Mouse (Mus musculus) liver, embryonic 15.5 days (tissue): ENCODE data around the gene Dph7. TPM values are rescaled to one million over a fixed set of nuclear protein-coding genes. Genes with fewer than 3 reads are reported as not detected.
"Not testable (repeated sequence)": the region's sequence is repeated elsewhere in the genome, so short reads cannot be mapped to it uniquely, and the experiment has no call there.

Experiments
- ATAC-seq: fragments of 200-750 bp; cut with Nextera tagmentation; 2 replicates; pipeline ENCODE4 v1.8.0; 2017; ENCODE audit warnings: moderate number of reproducible peaks, mild to moderate bottlenecking, moderate library complexity; ENCODE audit not compliant: insufficient read depth
- H3K27ac ChIP-seq: fragments of 300-500 bp; sonication (generic); replicated peaks from 2 replicates; pipeline ENCODE4 v1.5.1; 2015; ENCODE audit warnings: mild to moderate bottlenecking, inconsistent platforms
- H3K27me3 ChIP-seq: fragments of 300-500 bp; sonication (generic); 2 replicates; pipeline ENCODE4 v1.6.1; 2015; ENCODE audit warnings: mild to moderate bottlenecking, inconsistent platforms
- H3K36me3 ChIP-seq: fragments of 300-500 bp; sonication (generic); replicated peaks from 2 replicates; pipeline ENCODE4 v1.6.1; 2015; ENCODE audit warnings: moderate library complexity, mild to moderate bottlenecking, inconsistent platforms
- H3K4me1 ChIP-seq: fragments of 300-500 bp; sonication (generic); replicated peaks from 2 replicates; pipeline ENCODE4 v1.6.1; 2015; ENCODE audit warnings: inconsistent platforms
- H3K4me2 ChIP-seq: fragments of 300-500 bp; sonication (generic); 2 replicates; pipeline ENCODE4 v1.6.1; 2015; ENCODE audit warnings: moderate library complexity, mild to moderate bottlenecking, inconsistent platforms
- H3K4me3 ChIP-seq: fragments of 300-500 bp; sonication (generic); replicated peaks from 2 replicates; pipeline ENCODE4 v1.5.1; 2015; ENCODE audit warnings: mild to moderate bottlenecking, inconsistent platforms
- H3K9ac ChIP-seq: fragments of 300-500 bp; sonication (generic); 2 replicates; pipeline ENCODE4 v1.6.1; 2015; ENCODE audit warnings: moderate library complexity, mild to moderate bottlenecking, inconsistent platforms
- H3K9me3 ChIP-seq: fragments of 300-500 bp; sonication (generic); replicated peaks from 2 replicates; pipeline ENCODE4 v1.6.1; 2016; ENCODE audit warnings: inconsistent platforms
- WGBS: fragments of 180-500 bp; shearing (Covaris S2); methylation state at CpG from one replicate; pipeline ENCODE4 v1.1.7; 2015; ENCODE audit warnings: mixed read lengths; ENCODE audit not compliant: insufficient replicate concordance; 5-methylcytosine and 5-hydroxymethylcytosine counted together
- polyA plus RNA-seq: library from polyadenylated mRNA; unstranded; fragments of >200 nt; fragmentation: Nextera tagmentation; extraction: Ambion mirVana; gene quantifications from 2 replicates; pipeline ENCODE4 v1.2.1, GENCODE M21; 2015

Dph7 gene
- polyA plus RNA-seq, 1 experiment from 2014 or later = 8.0 TPM

DNA sequence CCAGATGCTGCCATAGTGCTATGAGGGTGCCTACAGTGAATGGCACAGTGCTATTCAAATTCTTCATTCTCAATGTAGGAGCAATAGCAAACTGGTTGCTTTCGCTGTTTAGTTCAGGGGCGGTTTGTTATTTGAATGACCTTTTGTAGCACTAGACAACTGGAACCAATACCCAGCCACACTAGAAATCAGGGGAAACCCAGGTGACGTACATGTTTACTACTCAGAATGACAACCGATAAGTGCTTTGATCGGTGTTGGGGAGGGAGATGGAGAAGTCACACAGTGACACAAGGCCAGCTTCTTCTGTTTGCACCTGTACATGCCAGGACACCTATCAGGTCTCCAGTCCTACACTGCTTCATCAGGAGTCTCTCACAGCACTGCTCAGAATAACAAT, 32.6 kb upstream of the Dph7 start:
- no peak overlapping the region for H3K27ac ChIP-seq
- no peaks in the 10 kb centered on the region for H3K9me3 ChIP-seq
- WGBS = 79% methylated on average over 5 of the region's 5 CpGs
- H3K9ac ChIP-seq = no peak overlapping the region
- peaks cover 19% of the 10 kb centered on the region for H3K4me1 ChIP-seq
- no peak overlapping the region for H3K4me2 ChIP-seq
- no peak for ATAC-seq
- H3K4me3 ChIP-seq = no peak overlapping the region
- no peaks in the 10 kb centered on the region for H3K36me3 ChIP-seq
- H3K27me3 ChIP-seq = no peaks in the 10 kb centered on the region

GRCm38 (mm10) chr2:24934441-24934963, 27.7 kb upstream of the Dph7 start:
- WGBS = 5% methylated on average over 19 of the region's 19 CpGs
- Histone ChIP-seq H3K4me1 (peaks cover 26% of the 10 kb centered on the region), H3K36me3 (no peaks in the 10 kb centered on the region), H3K27me3 (peaks cover 21% of the 10 kb centered on the region), H3K9me3 (no peaks in the 10 kb centered on the region), H3K4me2 (peak overlapping the region; percentile 100), H3K27ac (peak overlapping the region; percentile 88), H3K4me3 (peak overlapping the region; percentile 79), H3K9ac (peak overlapping the region; percentile 74)
- ATAC-seq = peak; percentile 70

DNA sequence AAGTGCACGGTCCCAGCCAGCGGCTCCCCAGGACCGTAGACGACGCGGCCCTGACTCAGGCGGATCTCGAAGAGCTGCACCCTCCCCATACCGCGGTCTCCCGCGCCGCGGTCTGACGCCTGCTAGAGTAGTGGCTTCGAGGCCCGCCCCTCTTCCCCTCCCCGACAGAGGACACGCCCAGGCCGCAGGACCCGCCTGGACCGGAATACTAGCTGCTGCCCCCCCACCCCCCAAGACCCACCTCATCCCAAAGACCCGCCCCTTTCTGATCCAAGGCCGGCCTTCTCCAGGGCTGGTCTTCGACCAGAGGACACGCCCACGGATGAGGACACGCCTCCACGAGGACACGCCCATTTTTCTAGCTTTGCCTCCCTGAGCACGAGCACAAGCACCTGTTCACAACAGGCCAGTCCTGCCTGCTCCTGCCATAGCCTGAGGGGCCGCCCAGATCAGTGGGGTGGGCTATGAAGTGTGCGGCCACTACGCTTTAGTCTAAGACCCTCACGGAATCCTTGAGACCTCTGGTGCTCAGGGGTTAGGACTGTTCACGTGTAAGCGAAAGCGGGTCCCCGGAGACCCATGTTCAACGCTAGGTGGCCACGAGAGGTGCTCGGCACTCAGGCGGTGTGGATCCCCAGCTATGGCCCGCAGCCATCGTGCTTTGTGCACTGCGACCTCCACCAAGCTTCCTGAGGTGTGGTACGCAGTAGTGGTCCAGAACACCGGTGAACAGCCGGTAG, 27.0 kb upstream of the Dph7 start, which contains the start of gene Arrdc1:
Gene Arrdc1, minus strand, starts transcription at position 196 of the 740 bp plus-strand sequence.
- ATAC-seq = peak; percentile 92
- Histone ChIP-seq H3K27ac (peak within 1 kb of the TSS; percentile 88), H3K9ac (peak within 1 kb of the TSS; percentile 74), H3K9me3 (no peaks in the 10 kb centered on the region), H3K4me3 (peak within 1 kb of the TSS; percentile 79), H3K4me2 (peak within 1 kb of the TSS; percentile 100), H3K36me3 (no peaks in the 10 kb centered on the region), H3K4me1 (peaks cover 26% of the 10 kb centered on the region), H3K27me3 (peaks cover 27% of the 10 kb centered on the region)
- WGBS = under 1% methylated on average over 49 of the region's 49 CpGs

- Histone ChIP-seq H3K4me2 (no peak overlapping the region), H3K4me3 (no peak overlapping the region), H3K9ac (no peak overlapping the region), H3K9me3 (no peaks in the 10 kb centered on the region), H3K36me3 (no peaks in the 10 kb centered on the region), H3K27me3 (peaks cover 24% of the 10 kb centered on the region), H3K27ac (no peak overlapping the region), H3K4me1 (no peaks in the 10 kb centered on the region)
- WGBS = 47% methylated on average over 4 of the region's 4 CpGs
- no peak for ATAC-seq
These were observed 20.1 kb upstream of the Dph7 start for GRCm38 (mm10) chr2:24942092-24942491.

- 24% methylated on average over 2 of the region's 2 CpGs for WGBS
- not testable (repeated sequence) for H3K27ac ChIP-seq, ATAC-seq, H3K27me3 ChIP-seq, H3K4me2 ChIP-seq, H3K9me3 ChIP-seq, H3K9ac ChIP-seq, H3K4me1 ChIP-seq, H3K36me3 ChIP-seq, H3K4me3 ChIP-seq
These were observed 17.9 kb upstream of the Dph7 start for GRCm38 (mm10) chr2:24944304-24944703.

- Histone ChIP-seq H3K9me3 (no peaks in the 10 kb centered on the region), H3K9ac (peak within 1 kb of the TSS; percentile 92), H3K27me3 (no peaks in the 10 kb centered on the region), H3K4me1 (peaks cover 50% of the 10 kb centered on the region), H3K27ac (peak within 1 kb of the TSS; percentile 76), H3K36me3 (peaks cover 31% of the 10 kb centered on the region), H3K4me3 (peak within 1 kb of the TSS; percentile 92), H3K4me2 (peak within 1 kb of the TSS; percentile 100)
- ATAC-seq = peak; percentile 95
- under 1% methylated on average over 108 of the region's 108 CpGs for WGBS
These were observed 12.6 kb upstream of the Dph7 start, which contains the start of gene Zmynd19 for GRCm38 (mm10) chr2:24949421-24950188. Gene Zmynd19, plus strand, starts transcription at chr2:24949792.

- Histone ChIP-seq H3K4me1 (peaks cover 56% of the 10 kb centered on the region), H3K9ac (peak overlapping the region; percentile 92), H3K4me3 (peak overlapping the region; percentile 92), H3K4me2 (peak overlapping the region; percentile 100), H3K9me3 (no peaks in the 10 kb centered on the region), H3K36me3 (peaks cover 37% of the 10 kb centered on the region), H3K27ac (peak overlapping the region; percentile 76), H3K27me3 (no peaks in the 10 kb centered on the region)
- peak; percentile 36; the same call in 1 of the 2 replicates for ATAC-seq
- under 1% methylated on average over 31 of the region's 31 CpGs for WGBS
These were observed 12.0 kb upstream of the Dph7 start for GRCm38 (mm10) chr2:24950189-24950535.

DNA sequence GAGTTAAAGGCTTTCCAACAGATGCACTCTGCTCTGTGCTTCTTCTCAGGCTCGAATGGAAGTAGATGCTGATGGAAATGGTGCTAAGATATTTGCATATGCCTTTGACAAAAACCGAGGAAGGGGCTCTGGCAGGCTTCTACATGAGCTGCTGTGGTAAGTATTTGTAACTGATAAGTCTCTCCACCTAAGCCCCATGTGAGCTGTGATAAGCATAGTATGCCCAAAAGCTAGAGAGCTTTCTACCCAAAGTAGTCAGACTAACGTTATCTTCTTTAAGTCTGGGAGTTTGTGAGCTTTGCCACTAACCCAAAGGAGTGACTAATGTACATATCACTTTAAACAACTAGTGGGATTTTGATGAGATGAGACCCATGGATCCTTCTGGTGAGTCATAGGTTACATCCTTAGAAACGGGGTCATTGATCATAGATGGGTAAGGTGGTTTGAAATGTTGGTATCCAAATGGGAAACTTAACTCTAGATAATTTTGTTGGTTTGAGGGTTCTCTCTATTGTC, 9.6 kb upstream of the Dph7 start:
- H3K4me3 ChIP-seq = peak overlapping the region; percentile 21
- H3K4me2 ChIP-seq = peak overlapping the region; percentile 46
- peaks cover 61% of the 10 kb centered on the region for H3K36me3 ChIP-seq
- ATAC-seq = peak; percentile 11; the same call in 1 of the 2 replicates
- WGBS = 21% methylated on average over 4 of the region's 4 CpGs
- H3K9ac ChIP-seq = peak overlapping the region; percentile 26; the same call in 1 of the 2 replicates
- peaks cover 56% of the 10 kb centered on the region for H3K4me1 ChIP-seq
- no peaks in the 10 kb centered on the region for H3K9me3 ChIP-seq
- H3K27me3 ChIP-seq = no peaks in the 10 kb centered on the region
- peak overlapping the region; percentile 77 for H3K27ac ChIP-seq

DNA sequence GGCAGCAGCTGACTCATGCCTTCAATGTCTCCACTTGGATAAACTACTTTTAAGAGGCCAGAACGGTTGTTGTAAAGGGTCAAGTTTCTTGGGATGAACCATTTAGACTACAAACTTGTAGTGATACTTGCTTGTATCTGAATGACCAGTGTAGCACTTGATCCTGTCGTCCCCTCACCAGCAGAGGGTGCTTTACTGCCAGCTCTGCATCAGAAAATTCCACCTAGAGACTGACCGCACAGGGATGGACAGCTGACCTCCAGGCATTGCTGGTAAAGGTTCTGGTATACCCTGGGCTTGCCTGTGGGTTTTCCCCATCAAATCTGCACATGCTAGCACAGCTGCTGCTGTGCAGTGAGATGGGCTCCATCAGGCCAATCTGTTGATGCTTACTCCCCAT, 1.3 kb upstream of the Dph7 start:
- H3K4me2 ChIP-seq = no peak overlapping the region
- H3K9me3 ChIP-seq = no peaks in the 10 kb centered on the region
- no peaks in the 10 kb centered on the region for H3K27me3 ChIP-seq
- H3K27ac ChIP-seq = no peak overlapping the region
- ATAC-seq = no peak
- peaks cover 17% of the 10 kb centered on the region for H3K4me1 ChIP-seq
- WGBS = 46% methylated on average over 3 of the region's 3 CpGs
- H3K4me3 ChIP-seq = no peak overlapping the region
- H3K9ac ChIP-seq = no peak overlapping the region
- H3K36me3 ChIP-seq = peaks cover 59% of the 10 kb centered on the region

- WGBS = 69% methylated on average over 4 of the region's 4 CpGs
These were observed 8.2 kb downstream of the Dph7 start for GRCm38 (mm10) chr2:24970386-24970785.

GRCm38 (mm10) chr2:24974452-24974851, 12.3 kb downstream of the Dph7 start:
- peak overlapping the region; percentile 83 for H3K27ac ChIP-seq
- peak overlapping the region; percentile 98 for H3K4me2 ChIP-seq
- ATAC-seq = peak; percentile 6
- WGBS = under 1% methylated on average over 17 of the region's 17 CpGs
- H3K4me3 ChIP-seq = peak overlapping the region; percentile 76
- H3K9me3 ChIP-seq, H3K27me3 ChIP-seq: not testable (repeated sequence)
- H3K4me1 ChIP-seq = peaks cover 49% of the 10 kb centered on the region
- H3K36me3 ChIP-seq = peaks cover 36% of the 10 kb centered on the region
- peak overlapping the region; percentile 77 for H3K9ac ChIP-seq

More at GRCm38 (mm10) chr2:24970386-24970785, 8.2 kb downstream of the Dph7 start:
- H3K4me2 ChIP-seq = no peak overlapping the region
- peaks cover 16% of the 10 kb centered on the region for H3K4me1 ChIP-seq
- no peak overlapping the region for H3K27ac ChIP-seq
- H3K9me3 ChIP-seq = no peaks in the 10 kb centered on the region
- ATAC-seq = no peak
- H3K27me3 ChIP-seq = no peaks in the 10 kb centered on the region
- peaks cover 67% of the 10 kb centered on the region for H3K36me3 ChIP-seq
- H3K4me3 ChIP-seq = no peak overlapping the region
- H3K9ac ChIP-seq = no peak overlapping the region
